Mouse (Mus musculus) T-helper 1 cell (primary cell): ENCODE measurements around the gene Grin2c.

Experiments used
- in situ Hi-C: fragments of 300-600 bp; cut with MboI, MseI; formaldehyde crosslinking; loops from one replicate; pipeline ENCODE4 v1.15.1; 2025; ENCODE audit warnings: high pct_unique_total_duplicates

Grin2c gene

DNA sequence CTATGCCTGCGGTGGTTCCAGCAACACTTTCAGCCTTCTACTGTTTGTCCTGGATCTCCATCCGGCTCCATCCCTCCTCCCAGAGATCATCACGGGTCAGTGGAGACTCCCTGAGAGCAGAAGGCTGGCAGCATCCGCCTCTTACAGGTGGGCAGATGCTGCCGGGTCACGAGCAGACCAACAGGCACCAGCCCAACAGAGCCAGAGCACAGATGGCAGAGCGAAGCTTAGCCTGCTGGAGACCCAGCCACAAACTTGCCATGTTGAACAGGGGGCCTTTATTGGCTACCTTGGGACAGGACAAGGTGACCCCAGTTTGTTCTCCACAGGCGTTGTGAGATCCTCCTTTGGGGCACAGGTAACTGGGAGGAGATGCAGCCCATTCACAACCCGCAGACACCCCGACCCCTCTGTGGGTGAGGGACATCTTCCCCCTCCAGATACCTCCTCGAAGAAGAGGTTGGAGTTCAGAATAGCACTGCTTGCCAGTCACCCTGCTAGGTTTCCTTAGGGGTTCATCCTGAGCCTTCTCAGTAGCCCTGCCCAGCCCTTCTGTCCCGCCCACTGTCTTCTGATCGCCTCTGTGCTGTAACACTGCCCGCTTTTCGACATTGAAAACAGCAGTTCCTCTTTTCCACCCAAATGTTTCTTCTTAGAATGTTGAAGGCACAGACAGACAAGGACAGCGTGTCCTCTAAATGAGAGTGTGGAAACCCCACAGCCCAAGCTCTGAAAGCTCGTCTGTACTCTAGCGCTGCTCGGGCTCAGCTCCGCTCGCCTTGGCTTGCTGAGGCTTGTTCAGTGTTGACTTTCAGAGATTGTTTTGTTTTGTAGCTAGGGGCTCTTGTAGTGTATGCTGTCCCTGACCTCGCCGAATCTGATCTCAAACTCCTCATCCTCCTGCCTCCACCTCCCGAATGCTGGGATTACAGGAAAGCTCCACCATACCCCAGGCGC is 58.0 kb downstream of the Grin2c start:
- in situ Hi-C loops = loop anchor here (5.0 kb wide), 1 partner anchor 53 kb away; no protein-coding TSS in a partner anchor

DNA sequence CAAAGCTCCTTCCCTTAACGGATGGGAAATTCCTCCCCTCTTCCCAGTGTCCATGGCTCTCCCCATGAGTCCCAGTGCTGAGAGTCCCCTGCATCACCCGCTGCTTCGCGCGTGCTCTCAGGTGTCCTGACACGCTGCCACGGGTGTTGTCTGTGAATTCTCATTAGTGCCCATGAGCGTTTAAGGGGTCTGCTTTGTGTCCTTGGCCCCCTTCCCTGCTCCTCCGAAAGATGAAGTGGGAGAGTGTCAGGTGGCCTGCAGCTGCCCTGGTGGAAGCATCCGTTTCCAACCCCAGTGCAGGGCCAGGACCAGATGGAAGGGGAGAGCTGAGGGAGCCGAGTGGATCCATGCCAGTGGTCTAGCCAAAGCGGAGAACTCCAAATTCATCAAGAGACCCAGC is 58.9 kb downstream of the Grin2c start:
- in situ Hi-C loops = loop anchor here (5.0 kb wide), 1 partner anchor 54 kb away; no protein-coding TSS in a partner anchor

DNA sequence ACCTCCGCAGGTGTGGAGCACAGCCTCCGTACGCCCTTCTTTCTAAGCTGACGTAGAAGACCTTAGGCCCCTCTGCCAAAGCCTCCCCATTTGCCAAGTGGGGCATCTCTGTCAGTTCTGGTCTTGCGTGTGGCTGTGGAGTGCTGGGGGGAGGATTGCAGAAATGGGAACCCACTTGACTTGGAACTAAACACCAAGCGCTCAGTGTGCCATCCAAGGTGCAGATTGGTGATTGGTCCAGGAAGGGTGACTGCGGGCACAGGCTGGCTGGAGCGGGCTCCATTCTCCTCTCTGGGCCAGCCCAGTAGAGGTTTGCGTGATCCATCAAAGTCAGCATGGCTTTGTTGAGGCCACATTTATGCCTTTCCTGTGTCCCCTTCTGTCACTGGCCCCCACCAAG is 64.3 kb downstream of the Grin2c start:
- in situ Hi-C loops = no loop called here

DNA sequence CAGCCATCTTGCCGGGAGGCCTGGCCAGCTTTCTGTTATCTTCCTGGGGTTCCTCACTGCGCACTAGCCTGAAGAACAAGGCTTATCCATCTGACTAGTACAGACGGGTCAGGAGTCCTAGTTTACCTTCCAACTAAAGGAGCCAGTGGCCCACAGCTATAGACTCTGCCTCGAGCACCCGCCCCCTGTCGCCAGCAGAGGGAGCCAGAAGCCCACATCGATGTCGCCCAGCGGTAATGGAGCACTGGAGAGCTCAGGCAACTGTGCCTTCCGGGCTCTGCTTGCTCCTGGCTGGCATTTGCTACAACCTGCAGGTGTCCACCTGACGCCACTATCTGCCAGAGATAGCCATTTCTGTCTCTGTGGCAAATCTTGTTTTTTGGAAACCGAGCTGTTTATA is 64.7 kb downstream of the Grin2c start:
- in situ Hi-C loops = no loop called here

DNA sequence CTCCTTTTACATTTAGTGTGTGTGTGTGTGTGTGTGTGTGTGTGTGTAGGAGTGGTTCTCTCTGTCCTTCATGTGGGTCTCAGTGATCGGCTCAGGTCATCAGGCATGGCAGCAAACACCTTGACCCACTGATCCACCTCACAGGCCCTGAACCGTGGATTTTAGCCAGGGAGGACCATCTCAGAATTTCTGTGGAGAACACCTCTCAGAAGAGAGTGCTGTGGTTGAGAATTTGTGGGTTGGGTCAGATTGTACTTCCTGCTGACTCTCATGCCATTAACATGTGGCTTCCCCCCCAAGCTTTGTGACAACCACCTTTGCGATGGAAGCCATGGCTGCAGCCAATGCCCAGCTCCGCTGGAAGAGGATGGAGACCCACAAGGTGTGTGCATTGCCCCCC is 66.5 kb downstream of the Grin2c start:
- in situ Hi-C loops = no loop called here
